Mouse (Mus musculus): Measurements from ENCODE around the gene Pex10.

The Pex10 gene

GRCm38 (mm10) chr4:155092718-155093430 lies 26.1 kb downstream of the Pex10 start:
- in situ Hi-C loops (cut with MboI, MseI), result no loop called here

DNA sequence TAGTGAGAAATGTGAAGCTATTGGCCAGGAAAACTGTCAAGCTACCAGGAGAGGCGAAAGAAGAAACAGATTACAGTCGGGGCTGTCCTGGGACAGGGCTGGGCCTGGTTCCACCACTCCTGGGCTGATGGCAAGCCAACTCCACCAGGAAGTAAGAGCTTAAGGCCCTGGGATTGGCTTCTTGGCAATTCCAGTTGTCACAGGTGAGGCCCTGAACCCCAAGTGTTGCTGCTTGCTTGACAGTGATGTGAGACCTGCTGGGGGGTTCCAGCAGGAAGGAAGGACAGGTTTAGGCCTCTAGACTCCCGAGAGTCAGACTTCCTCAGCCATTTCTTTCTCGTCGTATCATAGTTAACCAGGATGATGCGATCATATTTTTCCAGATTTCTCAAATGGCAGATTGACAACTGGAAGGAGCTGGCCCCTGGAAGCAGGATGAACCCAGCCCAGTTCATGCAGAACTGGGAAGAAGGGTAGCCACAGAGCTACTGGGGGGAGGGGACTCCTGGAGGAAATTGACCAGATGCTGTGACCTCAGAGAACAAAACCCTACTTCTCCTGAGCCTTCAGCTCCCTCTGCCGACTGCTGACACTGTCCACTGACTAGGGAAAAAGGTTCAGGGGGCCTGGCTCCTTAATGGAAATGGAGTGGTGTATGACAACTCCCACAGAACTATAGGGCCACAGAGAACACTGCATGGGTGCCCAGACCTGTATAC lies 26.8 kb downstream of the Pex10 start:
- in situ Hi-C loops (cut with MboI, MseI), result no loop called here

GRCm38 (mm10) chr4:155094565-155094964 lies 27.7 kb downstream of the Pex10 start:
- in situ Hi-C loops (cut with MboI, MseI), result no loop called here

DNA sequence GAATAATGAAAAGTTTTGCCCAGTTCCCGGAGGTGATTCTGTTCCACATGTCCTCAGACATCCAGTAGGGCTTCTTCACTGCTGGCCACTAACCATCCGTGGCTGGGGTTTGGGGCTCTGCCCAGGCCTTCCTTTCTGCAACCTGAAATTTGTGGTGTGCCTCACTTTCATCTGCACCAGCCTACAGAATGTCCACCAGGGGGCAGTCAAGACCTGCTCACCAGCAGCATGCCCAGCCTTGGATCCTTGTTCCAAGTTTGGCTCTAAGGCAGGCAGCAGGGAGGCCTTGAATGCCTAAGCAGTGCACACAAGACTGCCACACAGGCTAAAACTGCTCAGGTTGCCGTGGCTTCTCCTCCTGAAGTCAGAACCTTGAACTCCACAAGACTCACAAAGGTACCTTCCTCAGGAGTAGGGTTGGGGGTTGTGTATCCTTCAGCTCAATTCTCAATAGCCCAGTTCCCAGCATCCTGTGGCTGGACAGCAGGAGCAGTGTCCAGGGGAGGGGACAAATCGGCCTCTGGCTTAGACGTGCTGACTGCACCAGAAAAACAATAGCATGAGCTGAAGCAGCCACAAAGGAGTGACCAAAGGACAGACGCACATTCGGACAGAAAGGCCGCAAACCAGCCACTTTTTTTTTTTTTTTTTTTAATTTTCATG lies 28.6 kb downstream of the Pex10 start:
- in situ Hi-C loops (cut with MboI, MseI), result loop anchor here (5.0 kb wide), 1 partner anchor 152 kb away; the partner anchor contains the start of gene Faap20

DNA sequence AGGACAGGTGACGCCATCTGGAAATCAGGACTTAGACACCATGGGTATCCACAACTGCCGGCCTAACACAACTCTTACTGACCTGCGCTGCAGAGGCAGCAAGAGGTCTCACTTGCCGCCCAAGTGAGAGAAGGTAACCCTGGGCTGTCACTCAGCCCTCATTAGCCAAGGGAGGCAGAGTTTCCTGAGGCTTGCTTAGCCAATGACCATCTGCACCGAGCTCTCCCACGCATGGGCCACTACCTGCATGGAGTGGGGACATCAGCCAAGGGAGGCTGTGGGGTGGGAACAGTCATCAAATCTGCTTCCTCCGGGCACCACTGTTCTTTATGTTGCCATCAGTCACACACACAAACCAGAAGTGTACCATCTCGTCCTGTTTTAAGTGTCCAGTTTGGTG lies 29.2 kb downstream of the Pex10 start:
- in situ Hi-C loops (cut with MboI, MseI), result loop anchor here (5.0 kb wide), 1 partner anchor 151 kb away; the partner anchor contains the start of gene Faap20

GRCm38 (mm10) chr4:155097452-155097851 lies 30.6 kb downstream of the Pex10 start:
- in situ Hi-C loops (cut with MboI, MseI), result loop anchor here (5.0 kb wide), 1 partner anchor 150 kb away; the partner anchor contains the start of gene Faap20

DNA sequence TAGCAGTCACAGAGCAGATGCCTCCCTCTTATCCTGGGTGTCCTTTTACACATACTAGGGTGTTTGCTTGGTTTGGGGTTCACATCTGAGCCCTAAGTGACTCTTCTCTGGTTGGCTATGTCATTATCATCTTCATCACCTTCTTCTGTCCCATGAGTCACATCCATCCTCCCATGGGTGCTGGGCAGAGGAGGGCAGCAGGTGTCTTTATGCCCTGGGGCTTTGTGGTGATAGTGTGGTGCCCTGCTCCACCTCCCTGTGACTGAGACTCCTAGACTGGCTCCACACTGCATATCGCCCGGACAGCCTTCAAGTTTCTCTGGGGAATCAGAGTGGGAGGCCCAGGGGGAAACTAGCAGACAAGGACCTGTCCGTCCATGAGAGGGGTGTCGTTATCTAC lies 31.8 kb downstream of the Pex10 start:
- in situ Hi-C loops (cut with MboI, MseI), result loop anchor here (5.0 kb wide), 1 partner anchor 149 kb away; the partner anchor contains the start of gene Faap20

DNA sequence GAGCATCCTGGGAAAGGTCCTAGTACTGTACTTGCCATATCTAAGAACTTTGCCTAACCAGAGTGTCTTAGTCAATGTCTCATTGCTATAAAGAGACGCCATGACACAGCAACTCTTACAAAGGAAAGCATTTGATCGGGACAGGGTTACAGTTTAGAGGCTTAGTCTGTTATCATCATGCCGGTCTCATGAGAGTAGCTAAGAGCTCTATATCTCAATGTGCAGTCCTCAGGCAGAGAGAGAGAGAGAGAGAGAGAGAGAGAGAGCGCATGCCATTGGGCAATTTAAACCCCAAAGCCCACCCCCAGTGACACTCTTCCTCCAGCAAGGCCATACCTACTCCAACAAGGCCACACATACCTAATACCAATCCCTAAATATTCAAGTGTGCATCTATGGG lies 41.1 kb downstream of the Pex10 start:
- in situ Hi-C loops (cut with MboI, MseI), result no loop called here

DNA sequence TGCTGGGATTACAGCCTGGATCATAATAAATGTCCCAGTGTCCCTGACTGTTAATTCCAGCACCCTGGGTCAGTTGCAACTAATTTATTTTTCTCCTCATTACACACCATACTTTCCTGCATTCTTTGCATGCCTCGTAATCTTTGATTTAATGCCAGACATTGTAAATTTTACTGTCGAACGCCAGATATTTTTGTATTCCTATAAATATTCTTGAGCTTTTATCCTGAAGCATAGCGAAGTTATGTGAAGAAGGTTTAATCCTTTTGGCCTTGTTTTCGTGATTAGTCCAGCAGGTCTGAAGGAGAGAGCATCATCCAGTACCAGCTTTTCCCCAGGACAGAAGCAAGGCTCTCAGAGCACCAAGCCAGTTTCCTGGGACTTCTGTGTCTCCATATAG lies 42.7 kb downstream of the Pex10 start:
- in situ Hi-C loops (cut with MboI, MseI), result no loop called here

DNA sequence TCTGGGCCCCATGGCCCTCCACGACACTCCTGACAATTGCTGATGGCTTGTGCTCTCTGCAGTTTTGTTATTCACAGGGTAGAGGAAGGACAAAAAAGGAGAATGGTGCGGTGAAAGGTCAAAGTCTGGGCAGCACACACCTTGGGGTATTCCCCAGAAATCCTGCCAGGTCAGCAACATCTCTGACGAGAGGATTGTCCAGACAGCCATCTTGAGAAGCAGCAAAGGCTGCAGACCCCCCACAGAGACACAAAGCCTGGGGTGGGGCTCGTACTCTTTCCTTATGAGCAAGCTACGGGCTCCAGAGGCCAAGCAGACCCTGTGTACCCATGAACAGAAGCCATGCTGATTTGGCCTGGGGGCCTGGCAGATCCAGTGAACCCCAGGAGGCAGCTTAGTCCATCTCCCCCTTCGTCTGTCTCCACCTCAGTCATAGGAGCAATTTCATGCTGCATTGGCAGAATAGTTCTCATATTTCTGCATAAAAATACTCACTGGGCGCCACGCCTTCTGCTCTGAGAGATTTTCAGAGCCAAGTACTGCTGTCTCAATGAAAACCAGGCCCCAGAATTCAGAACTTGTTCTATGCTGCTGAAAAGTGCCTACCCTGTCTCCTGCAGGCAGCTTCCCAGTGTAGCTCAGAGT lies 47.1 kb downstream of the Pex10 start:
- in situ Hi-C loops (cut with MboI, MseI), result no loop called here

DNA sequence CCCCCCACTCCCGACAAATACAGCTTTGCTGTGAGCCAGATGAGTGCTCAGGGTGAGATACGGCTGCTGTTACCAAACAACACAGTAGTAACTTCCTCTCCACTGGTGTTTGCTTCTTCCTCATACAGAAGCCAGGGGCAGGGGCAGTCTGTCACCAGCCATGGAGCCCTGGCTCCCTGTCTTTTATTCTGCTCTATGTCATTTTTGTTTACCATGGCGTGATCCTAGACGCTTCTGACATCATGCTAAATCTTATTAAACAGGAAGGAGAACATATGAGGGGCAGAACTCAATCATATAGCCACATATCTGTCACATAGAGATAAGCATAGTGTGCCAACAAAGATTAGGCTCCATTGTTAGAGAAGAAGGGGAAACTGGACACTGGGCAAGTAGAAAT lies 49.8 kb downstream of the Pex10 start:
- in situ Hi-C loops (cut with MboI, MseI), result no loop called here

GRCm38 (mm10) chr4:155117396-155117978 lies 50.7 kb downstream of the Pex10 start:
- in situ Hi-C loops (cut with MboI, MseI), result no loop called here

GRCm38 (mm10) chr4:155118278-155118677 lies 51.5 kb downstream of the Pex10 start:
- in situ Hi-C loops (cut with MboI, MseI), result no loop called here

DNA sequence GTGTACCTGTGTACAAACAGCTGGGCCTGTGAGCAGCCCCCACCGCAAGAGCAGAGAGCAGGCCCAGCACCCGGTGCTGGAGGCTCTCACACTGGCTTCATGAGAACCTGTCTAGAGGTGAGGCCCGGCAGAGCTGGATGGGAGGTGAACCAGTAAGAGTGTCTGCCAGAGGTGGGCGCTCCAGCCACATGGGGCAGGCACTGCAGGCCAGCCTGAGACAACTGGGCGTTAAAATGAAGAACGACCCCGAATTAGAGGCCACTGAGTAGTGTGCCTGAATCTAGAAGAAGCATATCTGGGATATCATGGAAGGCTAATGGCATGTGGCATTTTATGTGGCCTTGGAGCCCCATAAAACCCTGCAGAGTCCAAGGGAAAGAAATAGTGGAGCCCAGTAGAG lies 53.2 kb downstream of the Pex10 start:
- in situ Hi-C loops (cut with MboI, MseI), result no loop called here

GRCm38 (mm10) chr4:155120583-155120982 lies 53.8 kb downstream of the Pex10 start:
- in situ Hi-C loops (cut with MboI, MseI), result no loop called here

DNA sequence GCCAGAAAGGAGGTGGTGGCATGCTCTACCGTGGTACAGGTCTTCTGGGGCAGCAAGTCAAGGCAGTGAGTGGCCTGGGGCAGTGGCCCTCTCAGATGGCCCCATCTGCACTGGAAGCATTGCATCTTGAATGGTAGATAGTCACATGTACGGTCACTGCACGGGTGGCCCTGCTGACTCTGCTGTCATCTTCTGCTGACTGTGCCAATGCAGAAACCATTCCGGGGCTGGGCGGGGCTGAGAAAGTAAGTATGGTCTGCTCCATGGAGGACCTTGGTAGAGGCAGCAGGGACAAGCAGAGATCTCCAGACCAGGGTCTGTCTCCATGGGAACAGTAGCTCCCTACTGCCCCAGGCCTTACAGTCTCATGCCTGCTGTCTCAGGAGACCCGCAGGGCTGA lies 54.4 kb downstream of the Pex10 start:
- in situ Hi-C loops (cut with MboI, MseI), result no loop called here

All from T-helper 1 cell (primary cell).